7 mouse cellular contexts compared by ENCODE assay signal in the genomic region with DNA sequence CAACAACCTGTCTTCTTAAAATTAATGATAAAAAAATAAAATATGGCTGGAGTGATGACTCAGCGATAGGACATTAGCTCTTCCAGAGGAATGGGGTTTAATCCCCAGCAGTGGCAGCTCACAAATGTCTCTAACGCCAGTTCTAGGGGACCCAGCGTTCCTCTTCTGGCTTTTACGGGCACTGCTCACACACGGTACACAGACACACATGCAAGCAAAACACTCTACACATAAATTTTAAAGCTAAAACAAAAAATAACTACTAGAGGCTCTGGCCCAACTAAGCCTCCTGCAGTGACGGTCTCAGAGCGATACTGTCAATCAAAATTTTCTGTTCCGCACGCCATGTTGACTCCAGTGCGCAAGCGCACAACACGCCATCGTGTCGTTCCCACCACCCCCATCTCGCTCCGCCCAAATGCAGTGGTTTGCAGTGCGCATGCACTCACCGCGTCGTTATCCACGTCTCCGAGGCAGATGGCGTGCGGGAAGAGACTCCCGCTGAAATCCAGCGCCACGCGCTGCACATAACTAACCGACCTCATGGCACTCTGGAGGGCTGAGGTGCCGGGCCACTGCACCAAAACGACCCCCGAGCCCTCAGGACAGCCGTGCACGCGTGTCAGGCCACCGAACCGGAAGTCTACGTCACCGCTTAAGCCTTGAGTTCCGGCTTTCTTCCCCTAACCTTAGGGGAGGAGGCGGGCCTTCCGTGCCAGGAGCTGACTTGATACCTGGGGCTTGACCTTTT. TPM values are rescaled to one million over a fixed set of nuclear protein-coding genes. Genes with fewer than 3 reads are reported as not detected.
DNase-seq lines count a peak whose midpoint lies in the region; ATAC-seq lines count a peak whose summit lies in the region.

A gene (minus strand): TSS at position 663 of the 751 bp plus-strand sequence.

- H3K4me1 ChIP-seq in intestine, embryonic 16.5 days (ENCODE audit: control insufficient read depth, insufficient read depth, low read length), result peaks cover 8% of the 10 kb centered on the region
- peaks cover 5% of the 10 kb centered on the region; the same call in 1 of the 2 replicates for H3K4me1 ChIP-seq in midbrain, embryonic 11.5 days (ENCODE audit: control insufficient read depth, insufficient read depth, low read length)

- intact Hi-C loops in left cerebral cortex, postnatal 36 days (cut with DNase I), result no loop called here

- peak within 1 kb of the TSS; percentile 94 for H3K27ac ChIP-seq in intestine, embryonic 16.5 days (ENCODE audit: low read length)
- H3K27ac ChIP-seq in midbrain, embryonic 11.5 days (ENCODE audit: low read depth, low read length), result peak within 1 kb of the TSS; percentile 94

- H3K27me3 ChIP-seq in intestine, embryonic 16.5 days (replicated peaks; ENCODE audit: control insufficient read depth, insufficient read depth, low read length), result no peaks in the 10 kb centered on the region
- no peaks in the 10 kb centered on the region for H3K27me3 ChIP-seq in midbrain, embryonic 11.5 days (ENCODE audit: control insufficient read depth, insufficient read depth, low read length)

- peak; percentile 96 for ATAC-seq in intestine, embryonic 16.5 days
- ATAC-seq in midbrain, embryonic 11.5 days (ENCODE audit: low FRiP score), result peak; percentile 95

- no peaks in the 10 kb centered on the region for H3K9me3 ChIP-seq in intestine, embryonic 16.5 days (ENCODE audit: control insufficient read depth, low read length)
- H3K9me3 ChIP-seq in midbrain, embryonic 11.5 days (ENCODE audit: control insufficient read depth, low read length), result no peaks in the 10 kb centered on the region

- WGBS in intestine, embryonic 16.5 days, result under 1% methylated on average over 42 of the region's 42 CpGs
- WGBS in midbrain, embryonic 11.5 days, result under 1% methylated on average over 42 of the region's 42 CpGs

- peak within 1 kb of the TSS; percentile 61 for H3K4me3 ChIP-seq in intestine, embryonic 16.5 days (ENCODE audit: low read length)
- H3K4me3 ChIP-seq in midbrain, embryonic 11.5 days (ENCODE audit: low read depth, low read length), result peak within 1 kb of the TSS; percentile 63

- peak within 1 kb of the TSS; percentile 37 for H3K4me2 ChIP-seq in intestine, embryonic 16.5 days (ENCODE audit: low read depth, low read length)
- H3K4me2 ChIP-seq in midbrain, embryonic 11.5 days, result peak within 1 kb of the TSS; percentile 60

- no peaks in the 10 kb centered on the region for H3K36me3 ChIP-seq in intestine, embryonic 16.5 days (ENCODE audit: control insufficient read depth, insufficient read depth, low read length)
- peaks cover 9% of the 10 kb centered on the region; the same call in 1 of the 2 replicates for H3K36me3 ChIP-seq in midbrain, embryonic 11.5 days (ENCODE audit: control insufficient read depth, insufficient read depth, low read length)

- H3K9ac ChIP-seq in intestine, embryonic 16.5 days (ENCODE audit: low read depth, low read length), result peak within 1 kb of the TSS; percentile 83
- H3K9ac ChIP-seq in midbrain, embryonic 11.5 days (ENCODE audit: low read length), result peak within 1 kb of the TSS; percentile 82

- DNase-seq in adrenal gland, adult 2 months, result peak; percentile 97
- DNase-seq in embryo, embryonic 11.5 days (ENCODE audit: low read depth, low spot score), result peak; percentile 94
- DNase-seq in gastrocnemius, postnatal 4 days (ENCODE audit: low spot score in 2 of 2), result peak; percentile 86 to 96
- peak; percentile 98 for DNase-seq in left cerebral cortex, postnatal 36 days (ENCODE audit: low spot score in 2 of 2)
- peak; percentile 99 for DNase-seq in midbrain, embryonic 11.5 days (ENCODE audit: low spot score, missing footprints)
- peak; percentile 96 for DNase-seq in skeletal muscle tissue, adult 2 months (ENCODE audit: low read depth, low spot score)

RNA-seq across cellular contexts. Expression of the gene that starts here (rescaled TPM):
- 10 to 100 TPM; 28.6 to 32.8 TPM for total RNA-seq in adrenal gland, adult 2 months (2021)
- 31.7 and 40.3 TPM in 2 replicates for polyA plus RNA-seq in adrenal gland, adult 2 months (2012; rRNA removed)
- 10 to 100 TPM; 27.2 to 27.3 TPM for total RNA-seq in gastrocnemius, postnatal 4 days (2021)
- 26.1 and 26.6 TPM in 2 replicates for polyA plus RNA-seq in intestine, embryonic 16.5 days (2015; fragmentation: Nextera tagmentation; extraction: Ambion mirVana)
- 10 to 100 TPM; 29.7 to 30.7 TPM for total RNA-seq in left cerebral cortex, postnatal 36 days (2021)
- 26.3 and 27.2 TPM in 2 replicates for polyA plus RNA-seq in midbrain, embryonic 11.5 days (2014; fragmentation: Nextera tagmentation; extraction: Ambion mirVana)

Comparison
In these comparisons a context has a peak if more than half of its experiments do, and no peak if none do; other contexts are left out.
1. Peak in every context shown above with its lines: DNase-seq, ATAC-seq, H3K4me3 ChIP-seq and H3K27ac ChIP-seq.